Mouse (Mus musculus): Measurements from ENCODE around the gene Abca3.

GRCm38 (mm10) chr17:24440377-24440776 is 88.6 kb downstream of the Abca3 start:
- TF ChIP-seq POLR2A (IDR thresholded peaks at IDR 0.05; ENCODE audit: insufficient read depth, low read depth, low read length), result no peak
- TF ChIP-seq CTCF (IDR thresholded peaks at IDR 0.05), result no peak

Measured in heart, adult 2 months (tissue).